18 mouse cellular contexts compared by ENCODE assay signal in the genomic region with DNA sequence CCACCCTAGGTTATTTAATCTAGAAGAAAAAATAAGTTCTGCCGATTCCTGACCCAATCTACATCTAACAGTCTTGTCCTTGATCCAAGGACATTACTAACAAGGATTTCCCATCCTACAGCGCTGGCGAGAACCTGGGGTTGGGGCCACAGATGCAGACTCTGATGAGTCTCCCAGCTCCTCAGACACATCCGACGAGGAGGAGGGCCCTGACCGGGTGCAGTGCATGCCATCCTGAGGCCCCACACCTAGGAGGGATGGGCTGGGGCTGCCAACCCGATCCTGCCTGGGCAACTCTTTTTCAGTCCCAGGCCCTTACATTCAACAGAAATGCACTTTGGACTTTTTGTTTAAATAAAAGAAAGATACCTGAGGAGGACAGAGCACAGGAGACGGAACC. TPM values are rescaled to one million over a fixed set of nuclear protein-coding genes. Genes with fewer than 3 reads are reported as not detected.
DNase-seq lines count a peak whose midpoint lies in the region; ATAC-seq and TF ChIP-seq lines count a peak whose summit lies in the region.
"Had no signal": no experiment of that assay in that cellular context is flagged by ENCODE, and none has a peak within 500 bp of the region (broad histone marks: within the 10 kb centered on the region; RNA-seq: fewer than 3 reads in every experiment).

No protein-coding gene starts in this region.

- DNase-seq in heart, adult 2 months, result no peak
- DNase-seq in lung, postnatal 0 days (ENCODE audit: low spot score), result no peak
- DNase-seq: B cell, adult 2 months; cerebellum, adult 18-20 months; cerebellum, postnatal 25 days; embryo, embryonic 11 days; heart, postnatal 14 days; kidney, adult 9 months; kidney, postnatal 4 days; retina, postnatal 1 day had no signal

- H3K4me1 ChIP-seq in heart, embryonic 12.5 days (replicated peaks), result peaks cover 3% of the 10 kb centered on the region; the same call in 1 of the 2 replicates
- H3K4me1 ChIP-seq in heart, adult 2 months (ENCODE audit: control insufficient read depth, insufficient read depth, low read length), result peaks cover 3% of the 10 kb centered on the region
- peaks cover 2% of the 10 kb centered on the region; the same call in 1 of the 2 replicates for H3K4me1 ChIP-seq in intestine, embryonic 15.5 days (replicated peaks)
- no peaks in the 10 kb centered on the region for H3K4me1 ChIP-seq in intestine, postnatal 0 days (replicated peaks; ENCODE audit: control insufficient read depth, insufficient read depth, low read length)
- peaks cover 13% of the 10 kb centered on the region for H3K4me1 ChIP-seq in midbrain, embryonic 13.5 days (replicated peaks)
- peaks cover 5% of the 10 kb centered on the region; the same call in 1 of the 2 replicates for H3K4me1 ChIP-seq in midbrain, embryonic 15.5 days
- no peaks in the 10 kb centered on the region for H3K4me1 ChIP-seq in lung, postnatal 0 days (ENCODE audit: insufficient read depth, low read depth, low read length)
- H3K4me1 ChIP-seq: limb, embryonic 15.5 days; liver, embryonic 15.5 days had no signal

- peaks cover 88% of the 10 kb centered on the region for H3K36me3 ChIP-seq in heart, embryonic 12.5 days
- H3K36me3 ChIP-seq in heart, adult 2 months (ENCODE audit: control insufficient read depth, insufficient read depth, low read length), result peaks cover 3% of the 10 kb centered on the region
- H3K36me3 ChIP-seq in intestine, embryonic 15.5 days, result peaks cover 62% of the 10 kb centered on the region
- peaks cover 81% of the 10 kb centered on the region for H3K36me3 ChIP-seq in intestine, postnatal 0 days (ENCODE audit: control insufficient read depth, insufficient read depth)
- H3K36me3 ChIP-seq in midbrain, embryonic 13.5 days, result peaks cover 85% of the 10 kb centered on the region
- peaks cover 39% of the 10 kb centered on the region; the same call in 1 of the 2 replicates for H3K36me3 ChIP-seq in midbrain, embryonic 15.5 days (replicated peaks)
- H3K36me3 ChIP-seq in lung, postnatal 0 days (ENCODE audit: insufficient read depth, low read length), result peaks cover 57% of the 10 kb centered on the region

- no peaks in the 10 kb centered on the region for H3K79me2 ChIP-seq in heart, adult 2 months (replicated peaks; ENCODE audit: control insufficient read depth, insufficient read depth, low read length)

- TF ChIP-seq POLR2A in heart, adult 2 months (IDR thresholded peaks at IDR 0.05; ENCODE audit: insufficient read depth, low read depth, low read length), result no peak

- H3K4me3 ChIP-seq in heart, embryonic 12.5 days, result no peak overlapping the region
- H3K4me3 ChIP-seq in heart, adult 2 months, result no peak overlapping the region
- H3K4me3 ChIP-seq in intestine, embryonic 15.5 days (replicated peaks), result no peak overlapping the region
- H3K4me3 ChIP-seq in intestine, postnatal 0 days (ENCODE audit: low read depth, low read length), result no peak overlapping the region
- H3K4me3 ChIP-seq in midbrain, embryonic 13.5 days (replicated peaks), result no peak overlapping the region
- H3K4me3 ChIP-seq in midbrain, embryonic 15.5 days, result no peak overlapping the region
- H3K4me3 ChIP-seq in lung, postnatal 0 days (ENCODE audit: low read depth, low read length), result no peak overlapping the region
- H3K4me3 ChIP-seq: limb, embryonic 15.5 days; liver, embryonic 15.5 days had no signal

- H3K27ac ChIP-seq in heart, embryonic 12.5 days (ENCODE audit: poor library complexity, severe bottlenecking), result 0 out of 2 replicates have a peak overlapping the region, but pooled peaks have one; percentile 19
- no peak overlapping the region for H3K27ac ChIP-seq in heart, adult 2 months
- H3K27ac ChIP-seq in intestine, embryonic 15.5 days, result no peak overlapping the region
- H3K27ac ChIP-seq in intestine, postnatal 0 days (ENCODE audit: low read depth, low read length), result no peak overlapping the region
- peak overlapping the region; percentile 49; the same call in 1 of the 2 replicates for H3K27ac ChIP-seq in midbrain, embryonic 13.5 days
- H3K27ac ChIP-seq in midbrain, embryonic 15.5 days, result no peak overlapping the region
- no peak overlapping the region for H3K27ac ChIP-seq in lung, postnatal 0 days (ENCODE audit: low read length)
- H3K27ac ChIP-seq: limb, embryonic 15.5 days; liver, embryonic 15.5 days had no signal

- H3K9me3 ChIP-seq in heart, embryonic 12.5 days (replicated peaks), result no peaks in the 10 kb centered on the region
- no peaks in the 10 kb centered on the region for H3K9me3 ChIP-seq in intestine, embryonic 15.5 days
- H3K9me3 ChIP-seq in intestine, postnatal 0 days (ENCODE audit: control insufficient read depth), result no peaks in the 10 kb centered on the region
- no peaks in the 10 kb centered on the region for H3K9me3 ChIP-seq in midbrain, embryonic 13.5 days
- no peaks in the 10 kb centered on the region for H3K9me3 ChIP-seq in midbrain, embryonic 15.5 days
- no peaks in the 10 kb centered on the region for H3K9me3 ChIP-seq in lung, postnatal 0 days (ENCODE audit: low read length)
- H3K9me3 ChIP-seq: limb, embryonic 15.5 days; liver, embryonic 15.5 days had no signal

- H3K9ac ChIP-seq in heart, embryonic 12.5 days, result no peak overlapping the region
- no peak overlapping the region for H3K9ac ChIP-seq in heart, adult 2 months (ENCODE audit: low read depth, low read length)
- no peak overlapping the region for H3K9ac ChIP-seq in intestine, embryonic 15.5 days
- H3K9ac ChIP-seq in intestine, postnatal 0 days (ENCODE audit: low read depth, low read length), result no peak overlapping the region
- peak overlapping the region; percentile 25; the same call in 1 of the 2 replicates for H3K9ac ChIP-seq in midbrain, embryonic 13.5 days (replicated peaks)
- H3K9ac ChIP-seq in midbrain, embryonic 15.5 days, result no peak overlapping the region
- no peak overlapping the region for H3K9ac ChIP-seq in lung, postnatal 0 days (replicated peaks; ENCODE audit: low read depth)
- H3K9ac ChIP-seq: limb, embryonic 15.5 days; liver, embryonic 15.5 days had no signal

- WGBS in heart, embryonic 12.5 days, result 73% methylated on average over 8 of the region's 8 CpGs
- WGBS in heart, adult 2 months, result 71% methylated on average over 8 of the region's 8 CpGs
- WGBS in intestine, embryonic 15.5 days, result 68% methylated on average over 8 of the region's 8 CpGs
- WGBS in intestine, postnatal 0 days, result 51% methylated on average over 8 of the region's 8 CpGs
- WGBS in midbrain, embryonic 13.5 days, result 81% methylated on average over 8 of the region's 8 CpGs
- WGBS in midbrain, embryonic 15.5 days, result 77% methylated on average over 8 of the region's 8 CpGs
- whole genome bisulfite sequencing in lung, postnatal 0 days, result 73% methylated on average over 8 of the region's 8 CpGs

- no peak for TF ChIP-seq CTCF in heart, adult 2 months (IDR thresholded peaks at IDR 0.05)
- no peak for TF ChIP-seq CTCF in intestine, postnatal 0 days (IDR thresholded peaks at IDR 0.05; ENCODE audit: low read depth)
- no peak for TF ChIP-seq CTCF in lung, postnatal 0 days (IDR thresholded peaks at IDR 0.05)

- no peak overlapping the region for H3K4me2 ChIP-seq in heart, embryonic 12.5 days
- H3K4me2 ChIP-seq in intestine, embryonic 15.5 days (replicated peaks), result no peak overlapping the region
- no peak overlapping the region for H3K4me2 ChIP-seq in intestine, postnatal 0 days (replicated peaks; ENCODE audit: low read depth)
- no peak overlapping the region for H3K4me2 ChIP-seq in midbrain, embryonic 13.5 days (replicated peaks)
- H3K4me2 ChIP-seq in midbrain, embryonic 15.5 days, result no peak overlapping the region
- H3K4me2 ChIP-seq in lung, postnatal 0 days (replicated peaks; ENCODE audit: low read depth, low read length), result no peak overlapping the region
- H3K4me2 ChIP-seq: limb, embryonic 15.5 days; liver, embryonic 15.5 days had no signal

- intact Hi-C loops in heart, adult 2 months (cut with DNase I), result no loop called here

- no peaks in the 10 kb centered on the region for H3K27me3 ChIP-seq in heart, embryonic 12.5 days (replicated peaks)
- no peaks in the 10 kb centered on the region for H3K27me3 ChIP-seq in heart, adult 2 months (ENCODE audit: control insufficient read depth, insufficient read depth, low read length)
- no peaks in the 10 kb centered on the region for H3K27me3 ChIP-seq in intestine, embryonic 15.5 days (replicated peaks)
- H3K27me3 ChIP-seq in intestine, postnatal 0 days (replicated peaks; ENCODE audit: control insufficient read depth, insufficient read depth, low read length), result no peaks in the 10 kb centered on the region
- no peaks in the 10 kb centered on the region for H3K27me3 ChIP-seq in midbrain, embryonic 13.5 days
- H3K27me3 ChIP-seq in midbrain, embryonic 15.5 days (replicated peaks), result no peaks in the 10 kb centered on the region
- H3K27me3 ChIP-seq in lung, postnatal 0 days (replicated peaks; ENCODE audit: insufficient read depth, low read length), result no peaks in the 10 kb centered on the region
- H3K27me3 ChIP-seq: limb, embryonic 15.5 days; liver, embryonic 15.5 days had no signal

- no peak for ATAC-seq in heart, embryonic 12.5 days (ENCODE audit: insufficient number of reproducible peaks, low FRiP score)
- ATAC-seq in intestine, embryonic 15.5 days, result peak; percentile 54
- no peak for ATAC-seq in intestine, postnatal 0 days
- no peak for ATAC-seq in midbrain, embryonic 13.5 days
- no peak for ATAC-seq in midbrain, embryonic 15.5 days (replicated peaks)
- no peak for ATAC-seq in lung, postnatal 0 days

- TF ChIP-seq EP300 in heart, adult 2 months (IDR thresholded peaks at IDR 0.05; ENCODE audit: insufficient read depth, low read depth, low read length), result no peak
- TF ChIP-seq EP300 in lung, postnatal 0 days (IDR thresholded peaks at IDR 0.05), result no peak

RNA-seq across cellular contexts. Expression of a gene that starts 12.2 kb away (rescaled TPM):
- polyA plus RNA-seq in heart, embryonic 12.5 days (2016; fragmentation: Nextera tagmentation; extraction: Ambion mirVana), result 156 and 164 TPM in 2 replicates
- total RNA-seq in heart, adult 2 months (2021), result 10 to 100 TPM; 52.2 to 69.8 TPM
- 56.8 and 101 TPM in 2 replicates for polyA plus RNA-seq in heart, adult 2 months (2012; rRNA removed)
- 86.4 and 89.0 TPM in 2 replicates for polyA plus RNA-seq in intestine, embryonic 15.5 days (2015; fragmentation: Nextera tagmentation; extraction: Ambion mirVana)
- polyA plus RNA-seq in intestine, postnatal 0 days (2015; fragmentation: Nextera tagmentation; extraction: Ambion mirVana), result 44.5 and 44.9 TPM in 2 replicates
- polyA plus RNA-seq in midbrain, embryonic 13.5 days (2015; fragmentation: Nextera tagmentation; extraction: Ambion mirVana), result 398 and 406 TPM in 2 replicates
- 437 and 473 TPM in 2 replicates for polyA plus RNA-seq in midbrain, embryonic 15.5 days (2015; fragmentation: Nextera tagmentation; extraction: Ambion mirVana)
- 114 and 118 TPM in 2 replicates for polyA plus RNA-seq in lung, postnatal 0 days (2015; fragmentation: Nextera tagmentation; extraction: Ambion mirVana)

RNA-seq across cellular contexts. Expression of a gene that starts 25.2 kb away (rescaled TPM):
- 182 and 185 TPM in 2 replicates for polyA plus RNA-seq in heart, embryonic 12.5 days (2016; fragmentation: Nextera tagmentation; extraction: Ambion mirVana)
- 1 to 10 TPM; 3.3 to 5.6 TPM for total RNA-seq in heart, adult 2 months (2021)
- 51.7 and 53.8 TPM in 2 replicates for polyA plus RNA-seq in heart, adult 2 months (2012; rRNA removed)
- polyA plus RNA-seq in intestine, embryonic 15.5 days (2015; fragmentation: Nextera tagmentation; extraction: Ambion mirVana), result 18.4 and 20.2 TPM in 2 replicates
- polyA plus RNA-seq in intestine, postnatal 0 days (2015; fragmentation: Nextera tagmentation; extraction: Ambion mirVana), result 21.5 and 22.8 TPM in 2 replicates
- 1.3 and 1.8 TPM in 2 replicates for polyA plus RNA-seq in midbrain, embryonic 13.5 days (2015; fragmentation: Nextera tagmentation; extraction: Ambion mirVana)
- polyA plus RNA-seq in midbrain, embryonic 15.5 days (2015; fragmentation: Nextera tagmentation; extraction: Ambion mirVana), result 1.7 and 2.7 TPM in 2 replicates
- 2.5 TPM in 2 replicates for polyA plus RNA-seq in lung, postnatal 0 days (2015; fragmentation: Nextera tagmentation; extraction: Ambion mirVana)
- total RNA-seq: monocyte, adult 5-6 weeks had no signal

RNA-seq across cellular contexts. Expression of a gene that starts 46.6 kb away (rescaled TPM):
- polyA plus RNA-seq in heart, embryonic 12.5 days (2016; fragmentation: Nextera tagmentation; extraction: Ambion mirVana), result 123 and 125 TPM in 2 replicates
- 100 to 1,000 TPM; 100 to 116 TPM for total RNA-seq in heart, adult 2 months (2021)
- polyA plus RNA-seq in heart, adult 2 months (2012; rRNA removed), result 62.7 and 93.8 TPM in 2 replicates
- 98.2 and 101 TPM in 2 replicates for polyA plus RNA-seq in intestine, embryonic 15.5 days (2015; fragmentation: Nextera tagmentation; extraction: Ambion mirVana)
- polyA plus RNA-seq in intestine, postnatal 0 days (2015; fragmentation: Nextera tagmentation; extraction: Ambion mirVana), result 48.6 and 50.8 TPM in 2 replicates
- 106 and 109 TPM in 2 replicates for polyA plus RNA-seq in midbrain, embryonic 13.5 days (2015; fragmentation: Nextera tagmentation; extraction: Ambion mirVana)
- polyA plus RNA-seq in midbrain, embryonic 15.5 days (2015; fragmentation: Nextera tagmentation; extraction: Ambion mirVana), result 93.0 and 94.7 TPM in 2 replicates
- 93.7 and 96.6 TPM in 2 replicates for polyA plus RNA-seq in lung, postnatal 0 days (2015; fragmentation: Nextera tagmentation; extraction: Ambion mirVana)

Comparison
In these comparisons a context has a peak if more than half of its experiments do, and no peak if none do; other contexts are left out.
1. H3K27ac ChIP-seq: peak in heart, embryonic 12.5 days (single experiment) and midbrain, embryonic 13.5 days (single experiment); none in heart, adult 2 months (single experiment), intestine, embryonic 15.5 days (single experiment), intestine, postnatal 0 days (single experiment), midbrain, embryonic 15.5 days (single experiment) and lung, postnatal 0 days (single experiment).